Comparison of ENCODE assay signal across 10 mouse cellular contexts in the genomic region with DNA sequence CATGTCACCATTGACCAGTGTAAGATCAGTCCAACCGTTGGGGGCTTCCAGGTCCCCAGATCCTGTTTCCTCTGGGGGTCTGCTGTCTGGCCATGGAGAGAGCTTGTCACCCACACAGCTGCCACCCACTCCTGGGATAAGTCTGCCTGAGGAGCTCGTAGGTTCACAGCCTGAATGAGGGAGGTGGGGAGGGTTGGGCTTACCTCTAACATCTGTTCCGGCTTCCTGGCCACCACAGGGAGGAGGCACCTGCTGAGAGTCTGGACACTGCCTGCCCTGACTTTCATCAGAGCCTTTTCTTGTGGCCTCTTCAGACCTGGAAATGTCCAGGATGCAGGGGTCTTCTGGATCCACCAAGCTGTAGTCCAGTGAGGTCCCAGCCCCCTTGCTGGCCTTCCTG. TPM values are rescaled to one million over a fixed set of nuclear protein-coding genes. Genes with fewer than 3 reads are reported as not detected.
DNase-seq lines count a peak whose midpoint lies in the region; ATAC-seq lines count a peak whose summit lies in the region.
"Had no signal": no experiment of that assay in that cellular context is flagged by ENCODE, and none has a peak within 500 bp of the region (broad histone marks: within the 10 kb centered on the region; RNA-seq: fewer than 3 reads in every experiment).

No protein-coding gene starts in this region.

- H3K27me3 ChIP-seq in heart, embryonic 15.5 days = peaks cover 10% of the 10 kb centered on the region
- peaks cover 20% of the 10 kb centered on the region for H3K27me3 ChIP-seq in midbrain, embryonic 10.5 days (ENCODE audit: low read depth, poor library complexity, severe bottlenecking)
- H3K27me3 ChIP-seq in midbrain, embryonic 11.5 days (ENCODE audit: control insufficient read depth, insufficient read depth, low read length) = no peaks in the 10 kb centered on the region
- H3K27me3 ChIP-seq in kidney, embryonic 16.5 days (ENCODE audit: insufficient read depth, low read length) = no peaks in the 10 kb centered on the region
- no peaks in the 10 kb centered on the region for H3K27me3 ChIP-seq in stomach, embryonic 15.5 days (replicated peaks)

- no peak overlapping the region for H3K9ac ChIP-seq in heart, embryonic 15.5 days
- no peak overlapping the region for H3K9ac ChIP-seq in midbrain, embryonic 11.5 days (ENCODE audit: low read length)
- H3K9ac ChIP-seq in kidney, embryonic 16.5 days (replicated peaks; ENCODE audit: low read length) = peak overlapping the region; percentile 55
- no peak overlapping the region for H3K9ac ChIP-seq in stomach, embryonic 15.5 days
- H3K9ac ChIP-seq: heart, embryonic 13.5 days; limb, embryonic 15.5 days had no signal

- DNase-seq in heart, adult 8-10 months (ENCODE audit: low spot score) = no peak
- no peak for DNase-seq in midbrain, embryonic 10.5 days (ENCODE audit: low spot score)
- DNase-seq in midbrain, embryonic 11.5 days (ENCODE audit: low spot score, missing footprints) = no peak
- no peak for DNase-seq in spleen, postnatal 14 days (ENCODE audit: low spot score in 2 of 2)
- no peak for DNase-seq in embryo, embryonic 11 days

- no peak overlapping the region for H3K27ac ChIP-seq in heart, embryonic 15.5 days
- H3K27ac ChIP-seq in midbrain, embryonic 10.5 days (replicated peaks) = peak overlapping the region; percentile 59
- no peak overlapping the region for H3K27ac ChIP-seq in midbrain, embryonic 11.5 days (ENCODE audit: low read depth, low read length)
- H3K27ac ChIP-seq in kidney, embryonic 16.5 days (ENCODE audit: low read length) = peak overlapping the region; percentile 97
- H3K27ac ChIP-seq in stomach, embryonic 15.5 days = peak overlapping the region; percentile 76
- H3K27ac ChIP-seq: heart, embryonic 13.5 days; limb, embryonic 15.5 days had no signal

- WGBS in heart, embryonic 15.5 days = 39% methylated on average over 3 of the region's 3 CpGs
- 49% methylated on average over 3 of the region's 3 CpGs for WGBS in midbrain, embryonic 10.5 days
- 38% methylated on average over 3 of the region's 3 CpGs for WGBS in midbrain, embryonic 11.5 days
- WGBS in kidney, embryonic 16.5 days = 20% methylated on average over 3 of the region's 3 CpGs
- 38% methylated on average over 3 of the region's 3 CpGs for whole genome bisulfite sequencing in stomach, embryonic 15.5 days

- no peaks in the 10 kb centered on the region for H3K9me3 ChIP-seq in heart, embryonic 15.5 days (replicated peaks)
- no peaks in the 10 kb centered on the region for H3K9me3 ChIP-seq in midbrain, embryonic 10.5 days (replicated peaks)
- no peaks in the 10 kb centered on the region for H3K9me3 ChIP-seq in midbrain, embryonic 11.5 days (ENCODE audit: control insufficient read depth, low read length)
- no peaks in the 10 kb centered on the region for H3K9me3 ChIP-seq in kidney, embryonic 16.5 days (ENCODE audit: low read length)
- H3K9me3 ChIP-seq in stomach, embryonic 15.5 days = no peaks in the 10 kb centered on the region
- H3K9me3 ChIP-seq: heart, embryonic 13.5 days; limb, embryonic 15.5 days had no signal

- ATAC-seq in heart, embryonic 15.5 days (replicated peaks; ENCODE audit: insufficient number of reproducible peaks, insufficient read depth, low FRiP score, low read depth) = no peak
- ATAC-seq in midbrain, embryonic 11.5 days (ENCODE audit: low FRiP score) = no peak
- ATAC-seq in kidney, embryonic 16.5 days (ENCODE audit: low FRiP score, low TSS enrichment) = peak; percentile 50; the same call in 1 of the 2 replicates
- ATAC-seq in stomach, embryonic 15.5 days (ENCODE audit: insufficient read depth, low FRiP score, low read depth) = no peak

- H3K4me2 ChIP-seq in heart, embryonic 15.5 days = peak overlapping the region; percentile 16; the same call in 1 of the 2 replicates
- H3K4me2 ChIP-seq in midbrain, embryonic 11.5 days = no peak overlapping the region
- H3K4me2 ChIP-seq in kidney, embryonic 16.5 days (replicated peaks; ENCODE audit: low read depth, low read length) = peak overlapping the region; percentile 52
- H3K4me2 ChIP-seq in stomach, embryonic 15.5 days = peak overlapping the region; percentile 40
- H3K4me2 ChIP-seq: heart, embryonic 13.5 days; limb, embryonic 15.5 days had no signal

- no peaks in the 10 kb centered on the region for H3K36me3 ChIP-seq in heart, embryonic 15.5 days
- H3K36me3 ChIP-seq in midbrain, embryonic 10.5 days = no peaks in the 10 kb centered on the region
- H3K36me3 ChIP-seq in midbrain, embryonic 11.5 days (ENCODE audit: control insufficient read depth, insufficient read depth, low read length) = no peaks in the 10 kb centered on the region
- 0 out of 2 replicates have a peak, but pooled peaks cover 2% of the 10 kb centered on the region for H3K36me3 ChIP-seq in kidney, embryonic 16.5 days (ENCODE audit: insufficient read depth, low read length)
- no peaks in the 10 kb centered on the region for H3K36me3 ChIP-seq in stomach, embryonic 15.5 days
- H3K36me3 ChIP-seq: heart, embryonic 13.5 days; limb, embryonic 15.5 days had no signal

- H3K4me1 ChIP-seq in heart, embryonic 15.5 days (replicated peaks) = peaks cover 13% of the 10 kb centered on the region
- peaks cover 31% of the 10 kb centered on the region for H3K4me1 ChIP-seq in midbrain, embryonic 10.5 days
- peaks cover 3% of the 10 kb centered on the region; the same call in 1 of the 2 replicates for H3K4me1 ChIP-seq in midbrain, embryonic 11.5 days (ENCODE audit: control insufficient read depth, insufficient read depth, low read length)
- peaks cover 24% of the 10 kb centered on the region for H3K4me1 ChIP-seq in kidney, embryonic 16.5 days (ENCODE audit: insufficient read depth, low read length)
- peaks cover 10% of the 10 kb centered on the region; the same call in 1 of the 2 replicates for H3K4me1 ChIP-seq in stomach, embryonic 15.5 days

- 0 out of 2 replicates have a peak overlapping the region, but pooled peaks have one; percentile 10 for H3K4me3 ChIP-seq in heart, embryonic 15.5 days
- no peak overlapping the region for H3K4me3 ChIP-seq in midbrain, embryonic 10.5 days
- no peak overlapping the region for H3K4me3 ChIP-seq in midbrain, embryonic 11.5 days (ENCODE audit: low read depth, low read length)
- peak overlapping the region; percentile 44 for H3K4me3 ChIP-seq in kidney, embryonic 16.5 days (ENCODE audit: low read length)
- no peak overlapping the region for H3K4me3 ChIP-seq in stomach, embryonic 15.5 days (replicated peaks)
- H3K4me3 ChIP-seq: heart, embryonic 13.5 days; limb, embryonic 15.5 days had no signal

RNA-seq across cellular contexts. Expression of a gene that starts 0.8 kb away (rescaled TPM):
- polyA plus RNA-seq in heart, embryonic 15.5 days (2015; fragmentation: Nextera tagmentation; extraction: Ambion mirVana) = 0.13 and 0.76 TPM in 2 replicates
- 1 to 10 TPM in 3 of 4 experiments, under 1 TPM in 1; 0.65 to 3.3 (median 1.8) TPM for total RNA-seq in heart, adult 8-10 months (2022)
- 0.11 and 0.22 TPM in 2 replicates for polyA plus RNA-seq in midbrain, embryonic 10.5 days (2016; fragmentation: Nextera tagmentation; extraction: Ambion mirVana)
- 0.10 and 0.17 TPM in 2 replicates for polyA plus RNA-seq in midbrain, embryonic 11.5 days (2014; fragmentation: Nextera tagmentation; extraction: Ambion mirVana)
- polyA plus RNA-seq in kidney, embryonic 16.5 days (2015; fragmentation: Nextera tagmentation; extraction: Ambion mirVana) = 8.7 and 9.1 TPM in 2 replicates
- polyA plus RNA-seq in stomach, embryonic 15.5 days (2015; fragmentation: Nextera tagmentation; extraction: Ambion mirVana) = 0.75 and 0.76 TPM in 2 replicates

Comparison
In these comparisons a context has a peak if more than half of its experiments do, and no peak if none do; other contexts are left out.
1. H3K27ac ChIP-seq: peak in midbrain, embryonic 10.5 days (single experiment), kidney, embryonic 16.5 days (single experiment) and stomach, embryonic 15.5 days (single experiment); none in heart, embryonic 15.5 days (single experiment) and midbrain, embryonic 11.5 days (single experiment).
2. H3K4me3 ChIP-seq: peak in heart, embryonic 15.5 days (single experiment) and kidney, embryonic 16.5 days (single experiment); none in midbrain, embryonic 10.5 days (single experiment), midbrain, embryonic 11.5 days (single experiment) and stomach, embryonic 15.5 days (single experiment).